Mouse (Mus musculus): ENCODE results near the gene Slc25a17. TPM values are rescaled to one million over a fixed set of nuclear protein-coding genes. Genes with fewer than 3 reads are reported as not detected.

Slc25a17 gene
- total RNA-seq, 1 experiment: 86.3 TPM

- Histone ChIP-seq H3K36me3 (ENCODE audit: control insufficient read depth, insufficient read depth, low read length, poor library complexity, severe bottlenecking) (peaks cover 4% of the 10 kb centered on the region; the same call in 1 of the 2 replicates), H3K27ac (ENCODE audit: insufficient read depth, low read depth, low read length, poor library complexity, severe bottlenecking) (no peak overlapping the region), H3K9me3 (ENCODE audit: control insufficient read depth, insufficient read depth, low read depth, low read length) (no peaks in the 10 kb centered on the region), H3K9ac (ENCODE audit: insufficient read depth, low read depth, low read length, poor library complexity, severe bottlenecking) (no peak overlapping the region), H3K4me3 (ENCODE audit: insufficient read depth in 1 of 2, low read depth in 1 of 2, low read length in 2 of 2, poor library complexity in 1 of 2, severe bottlenecking in 1 of 2) (no peak overlapping the region), H3K4me1 (ENCODE audit: control insufficient read depth in 2 of 2, insufficient read depth in 2 of 2, low read length in 2 of 2, poor library complexity in 1 of 2) (no peaks in the 10 kb centered on the region; a peak in 1 of 4 replicates)
- in situ Hi-C loops (cut with MboI; ENCODE audit: low sequenced_read_pairs in 2 of 2, unreplicated experiment in 2 of 2): no loop called here
- DNase-seq (ENCODE audit: low read depth, low spot score): no peak
- TF ChIP-seq HCFC1 (IDR thresholded peaks at IDR 0.05; ENCODE audit: borderline replicate concordance, insufficient read depth, low read length) (no peak), CHD2 (IDR thresholded peaks at IDR 0.05; ENCODE audit: low read depth, low read length) (no peak), MAFK (IDR thresholded peaks at IDR 0.05; ENCODE audit: insufficient read depth, low read depth, low read length) (no peak), ZNF384 (IDR thresholded peaks at IDR 0.05; ENCODE audit: low read depth, low read length) (no peak), ZC3H11A (IDR thresholded peaks at IDR 0.05; ENCODE audit: borderline replicate concordance, low read depth, low read length) (no peak)
Observed at GRCm38 (mm10) chr15:81313928-81314327, 46.7 kb downstream of the Slc25a17 start.

GRCm38 (mm10) chr15:81311026-81311425 lies 49.6 kb downstream of the Slc25a17 start:
- Histone ChIP-seq H3K4me1 (ENCODE audit: control insufficient read depth in 2 of 2, insufficient read depth in 2 of 2, low read length in 2 of 2, poor library complexity in 1 of 2) (no peaks in the 10 kb centered on the region), H3K9ac (ENCODE audit: insufficient read depth, low read depth, low read length, poor library complexity, severe bottlenecking) (no peak overlapping the region), H3K27ac (ENCODE audit: insufficient read depth, low read depth, low read length, poor library complexity, severe bottlenecking) (no peak overlapping the region), H3K36me3 (ENCODE audit: control insufficient read depth, insufficient read depth, low read length, poor library complexity, severe bottlenecking) (no peaks in the 10 kb centered on the region), H3K4me3 (ENCODE audit: insufficient read depth in 1 of 2, low read depth in 1 of 2, low read length in 2 of 2, poor library complexity in 1 of 2, severe bottlenecking in 1 of 2) (no peak overlapping the region), H3K9me3 (ENCODE audit: control insufficient read depth, insufficient read depth, low read depth, low read length) (no peaks in the 10 kb centered on the region)
- no peak for TF ChIP-seq MAFK (IDR thresholded peaks at IDR 0.05; ENCODE audit: insufficient read depth, low read depth, low read length)
- TF ChIP-seq ZC3H11A (IDR thresholded peaks at IDR 0.05; ENCODE audit: borderline replicate concordance, low read depth, low read length): no peak
- no peak for TF ChIP-seq ZNF384 (IDR thresholded peaks at IDR 0.05; ENCODE audit: low read depth, low read length)
- TF ChIP-seq HCFC1 (IDR thresholded peaks at IDR 0.05; ENCODE audit: borderline replicate concordance, insufficient read depth, low read length): no peak
- no peak for TF ChIP-seq CHD2 (IDR thresholded peaks at IDR 0.05; ENCODE audit: low read depth, low read length)
- in situ Hi-C loops (cut with MboI; ENCODE audit: low sequenced_read_pairs in 2 of 2, unreplicated experiment in 2 of 2): no loop called here
- no peak for DNase-seq (ENCODE audit: low read depth, low spot score)

GRCm38 (mm10) chr15:81310353-81310752 lies 50.3 kb downstream of the Slc25a17 start:
- in situ Hi-C loops (cut with MboI; ENCODE audit: low sequenced_read_pairs in 2 of 2, unreplicated experiment in 2 of 2): no loop called here
- Histone ChIP-seq H3K4me1 (ENCODE audit: control insufficient read depth in 2 of 2, insufficient read depth in 2 of 2, low read length in 2 of 2, poor library complexity in 1 of 2) (no peaks in the 10 kb centered on the region), H3K4me3 (ENCODE audit: insufficient read depth in 1 of 2, low read depth in 1 of 2, low read length in 2 of 2, poor library complexity in 1 of 2, severe bottlenecking in 1 of 2) (no peak overlapping the region), H3K9ac (ENCODE audit: insufficient read depth, low read depth, low read length, poor library complexity, severe bottlenecking) (no peak overlapping the region), H3K9me3 (ENCODE audit: control insufficient read depth, insufficient read depth, low read depth, low read length) (no peaks in the 10 kb centered on the region), H3K36me3 (ENCODE audit: control insufficient read depth, insufficient read depth, low read length, poor library complexity, severe bottlenecking) (no peaks in the 10 kb centered on the region), H3K27ac (ENCODE audit: insufficient read depth, low read depth, low read length, poor library complexity, severe bottlenecking) (no peak overlapping the region)
- DNase-seq (ENCODE audit: low read depth, low spot score): no peak
- TF ChIP-seq HCFC1 (IDR thresholded peaks at IDR 0.05; ENCODE audit: borderline replicate concordance, insufficient read depth, low read length): no peak
- no peak for TF ChIP-seq MAFK (IDR thresholded peaks at IDR 0.05; ENCODE audit: insufficient read depth, low read depth, low read length)
- TF ChIP-seq CHD2 (IDR thresholded peaks at IDR 0.05; ENCODE audit: low read depth, low read length): no peak
- no peak for TF ChIP-seq ZNF384 (IDR thresholded peaks at IDR 0.05; ENCODE audit: low read depth, low read length)
- no peak for TF ChIP-seq ZC3H11A (IDR thresholded peaks at IDR 0.05; ENCODE audit: borderline replicate concordance, low read depth, low read length)

- Histone ChIP-seq H3K4me3 (ENCODE audit: insufficient read depth in 1 of 2, low read depth in 1 of 2, low read length in 2 of 2, poor library complexity in 1 of 2, severe bottlenecking in 1 of 2) (no peak overlapping the region), H3K36me3 (ENCODE audit: control insufficient read depth, insufficient read depth, low read length, poor library complexity, severe bottlenecking) (no peaks in the 10 kb centered on the region), H3K9me3 (ENCODE audit: control insufficient read depth, insufficient read depth, low read depth, low read length) (no peaks in the 10 kb centered on the region), H3K4me1 (ENCODE audit: control insufficient read depth in 2 of 2, insufficient read depth in 2 of 2, low read length in 2 of 2, poor library complexity in 1 of 2) (no peaks in the 10 kb centered on the region), H3K9ac (ENCODE audit: insufficient read depth, low read depth, low read length, poor library complexity, severe bottlenecking) (no peak overlapping the region), H3K27ac (ENCODE audit: insufficient read depth, low read depth, low read length, poor library complexity, severe bottlenecking) (no peak overlapping the region)
- in situ Hi-C loops (cut with MboI; ENCODE audit: low sequenced_read_pairs in 2 of 2, unreplicated experiment in 2 of 2): no loop called here
- TF ChIP-seq ZNF384 (IDR thresholded peaks at IDR 0.05; ENCODE audit: low read depth, low read length) (no peak), ZC3H11A (IDR thresholded peaks at IDR 0.05; ENCODE audit: borderline replicate concordance, low read depth, low read length) (no peak), CHD2 (IDR thresholded peaks at IDR 0.05; ENCODE audit: low read depth, low read length) (no peak), MAFK (IDR thresholded peaks at IDR 0.05; ENCODE audit: insufficient read depth, low read depth, low read length) (no peak), HCFC1 (IDR thresholded peaks at IDR 0.05; ENCODE audit: borderline replicate concordance, insufficient read depth, low read length) (no peak)
- DNase-seq (ENCODE audit: low read depth, low spot score): no peak
Observed at GRCm38 (mm10) chr15:81308038-81308437, 52.6 kb downstream of the Slc25a17 start.

- no peak for DNase-seq (ENCODE audit: low read depth, low spot score)
- in situ Hi-C loops (cut with MboI; ENCODE audit: low sequenced_read_pairs in 2 of 2, unreplicated experiment in 2 of 2): no loop called here
- Histone ChIP-seq H3K36me3 (ENCODE audit: control insufficient read depth, insufficient read depth, low read length, poor library complexity, severe bottlenecking) (no peaks in the 10 kb centered on the region), H3K4me3 (ENCODE audit: insufficient read depth in 1 of 2, low read depth in 1 of 2, low read length in 2 of 2, poor library complexity in 1 of 2, severe bottlenecking in 1 of 2) (no peak overlapping the region), H3K4me1 (ENCODE audit: control insufficient read depth in 2 of 2, insufficient read depth in 2 of 2, low read length in 2 of 2, poor library complexity in 1 of 2) (peaks cover 0 to 6% of the 10 kb centered on the region in 2 experiments; a peak in 1 of 4 replicates), H3K9ac (ENCODE audit: insufficient read depth, low read depth, low read length, poor library complexity, severe bottlenecking) (no peak overlapping the region), H3K27ac (ENCODE audit: insufficient read depth, low read depth, low read length, poor library complexity, severe bottlenecking) (no peak overlapping the region), H3K9me3 (ENCODE audit: control insufficient read depth, insufficient read depth, low read depth, low read length) (no peaks in the 10 kb centered on the region)
- TF ChIP-seq HCFC1 (IDR thresholded peaks at IDR 0.05; ENCODE audit: borderline replicate concordance, insufficient read depth, low read length): no peak
- no peak for TF ChIP-seq MAFK (IDR thresholded peaks at IDR 0.05; ENCODE audit: insufficient read depth, low read depth, low read length)
- TF ChIP-seq ZC3H11A (IDR thresholded peaks at IDR 0.05; ENCODE audit: borderline replicate concordance, low read depth, low read length): no peak
Observed at GRCm38 (mm10) chr15:81306501-81306900, 54.1 kb downstream of the Slc25a17 start.

Measured in ES-E14 (cell line).